In genomic region chr19:41020537-41020936, GRCm38 (mm10) we compare ENCODE assay signal across 37 mouse cellular contexts. TPM values are rescaled to one million over a fixed set of nuclear protein-coding genes. Genes with fewer than 3 reads are reported as not detected.
"Had no signal": no experiment of that assay in that cellular context is flagged by ENCODE, and none has a peak within 500 bp of the region (broad histone marks: within the 10 kb centered on the region; RNA-seq: fewer than 3 reads in every experiment).

No protein-coding gene starts in this region.

- H3K27ac ChIP-seq: left cerebral cortex, adult 2 months; limb, embryonic 10.5 days; limb, embryonic 12.5 days; limb, embryonic 13.5 days; limb, embryonic 15.5 days; liver, embryonic 12.5 days; liver, embryonic 13.5 days; liver, embryonic 14.5 days; liver, embryonic 15.5 days; lung, embryonic 15.5 days; macrophage; midbrain, embryonic 10.5 days; midbrain, embryonic 12.5 days; midbrain, embryonic 13.5 days; midbrain, embryonic 15.5 days had no signal

- H3K27me3 ChIP-seq: midbrain, embryonic 15.5 days had no signal

- H3K36me3 ChIP-seq: limb, embryonic 10.5 days; limb, embryonic 12.5 days; limb, embryonic 13.5 days; limb, embryonic 15.5 days; liver, embryonic 12.5 days; liver, embryonic 13.5 days; liver, embryonic 15.5 days; lung, embryonic 15.5 days; midbrain, embryonic 10.5 days; midbrain, embryonic 12.5 days; midbrain, embryonic 13.5 days; midbrain, embryonic 15.5 days had no signal

- DNase-seq: layer of hippocampus, postnatal 36 days; left cerebral cortex, postnatal 4 days; liver; liver, embryonic 13.5 days; liver, postnatal 0 days; lung, adult 18-20 months; lung, adult 2 months; lung, embryonic 14.5 days; lung, postnatal 10 days; lung, postnatal 14 days; lung, postnatal 36 days; lung, postnatal 4 days; midbrain, embryonic 14.5 days had no signal

- H3K4me3 ChIP-seq: left cerebral cortex, adult 2 months; limb, embryonic 10.5 days; limb, embryonic 12.5 days; limb, embryonic 13.5 days; limb, embryonic 15.5 days; liver, embryonic 12.5 days; liver, embryonic 13.5 days; liver, embryonic 15.5 days; lung, embryonic 15.5 days; megakaryocyte, embryonic 14.5 days; midbrain, embryonic 10.5 days; midbrain, embryonic 12.5 days; midbrain, embryonic 13.5 days; midbrain, embryonic 15.5 days; myocyte had no signal

- H3K9ac ChIP-seq: limb, embryonic 12.5 days; limb, embryonic 13.5 days; limb, embryonic 15.5 days; liver, embryonic 12.5 days; liver, embryonic 13.5 days; liver, embryonic 14.5 days; liver, embryonic 15.5 days; liver, postnatal 0 days; lung, embryonic 14.5 days; lung, embryonic 15.5 days; midbrain, embryonic 12.5 days; midbrain, embryonic 13.5 days; midbrain, embryonic 15.5 days had no signal

- ATAC-seq: liver, embryonic 12.5 days; liver, postnatal 0 days; lung, postnatal 0 days; midbrain, embryonic 13.5 days; midbrain, embryonic 15.5 days had no signal

- H3K4me2 ChIP-seq: limb, embryonic 12.5 days; limb, embryonic 13.5 days; limb, embryonic 15.5 days; liver, embryonic 11.5 days; liver, embryonic 12.5 days; liver, embryonic 13.5 days; liver, embryonic 15.5 days; lung, embryonic 14.5 days; lung, embryonic 15.5 days; midbrain, embryonic 12.5 days; midbrain, embryonic 13.5 days; midbrain, embryonic 15.5 days had no signal

- H3K9me3 ChIP-seq: limb, embryonic 10.5 days; limb, embryonic 12.5 days; limb, embryonic 13.5 days; limb, embryonic 15.5 days; liver, embryonic 12.5 days; liver, embryonic 13.5 days; liver, embryonic 15.5 days; lung, embryonic 15.5 days; megakaryocyte, embryonic 14.5 days; midbrain, embryonic 10.5 days; midbrain, embryonic 12.5 days; midbrain, embryonic 13.5 days; midbrain, embryonic 15.5 days had no signal

RNA-seq across cellular contexts. Expression of gene Dntt, which starts 8.5 kb away (rescaled TPM):
- polyA plus RNA-seq: limb, embryonic 10.5 days; limb, embryonic 11.5 days; limb, embryonic 12.5 days; limb, embryonic 13.5 days; limb, embryonic 14.5 days; limb, embryonic 15.5 days; liver, embryonic 11.5 days; liver, embryonic 15.5 days; liver, embryonic 16.5 days; lung, embryonic 16.5 days; lung, postnatal 0 days; midbrain, embryonic 10.5 days had no signal

RNA-seq across cellular contexts. Expression of gene Opalin, which starts 56.4 kb away (rescaled TPM):
- polyA plus RNA-seq: limb, embryonic 10.5 days; limb, embryonic 11.5 days; limb, embryonic 12.5 days; limb, embryonic 13.5 days; limb, embryonic 14.5 days; limb, embryonic 15.5 days; liver, adult 2 months; liver, embryonic 11.5 days; liver, embryonic 12.5 days; liver, embryonic 13.5 days; liver, embryonic 14.5 days; liver, embryonic 15.5 days; liver, embryonic 16.5 days; liver, postnatal 0 days; lung, adult 2 months; lung, embryonic 14.5 days; lung, embryonic 15.5 days; lung, embryonic 16.5 days; macrophage; midbrain, embryonic 10.5 days; midbrain, embryonic 12.5 days; midbrain, embryonic 13.5 days; midbrain, embryonic 14.5 days; midbrain, embryonic 15.5 days; midbrain, postnatal 0 days; myocyte had no signal
